Mouse (Mus musculus) stomach, embryonic 16.5 days (tissue): ENCODE data around the gene Sdc4. TPM values are rescaled to one million over a fixed set of nuclear protein-coding genes. Genes with fewer than 3 reads are reported as not detected.

Source experiments
- ATAC-seq: fragments of 200-750 bp; cut with Nextera tagmentation; 2 replicates; pipeline ENCODE4 v1.8.0; 2017; ENCODE audit warnings: moderate number of reproducible peaks, moderate TSS enrichment; ENCODE audit not compliant: insufficient read depth, low FRiP score
- H3K27ac ChIP-seq: fragments of 300-500 bp; sonication (generic); 2 replicates; pipeline ENCODE4 v1.5.1; 2014; ENCODE audit warnings: low read length
- H3K27me3 ChIP-seq: fragments of 300-500 bp; sonication (generic); 2 replicates; pipeline ENCODE4 v1.6.1; 2014; ENCODE audit warnings: low read length, control low read depth, mixed read lengths; ENCODE audit not compliant: control insufficient read depth, insufficient read depth
- H3K36me3 ChIP-seq: fragments of 300-500 bp; sonication (generic); 2 replicates; pipeline ENCODE4 v1.6.1; 2014; ENCODE audit warnings: low read length; ENCODE audit not compliant: control insufficient read depth, insufficient read depth
- H3K4me1 ChIP-seq: fragments of 300-500 bp; sonication (generic); 2 replicates; pipeline ENCODE4 v1.6.1; 2014; ENCODE audit warnings: low read length, control low read depth, mixed read lengths; ENCODE audit not compliant: control insufficient read depth, insufficient read depth
- H3K4me2 ChIP-seq: fragments of 300-500 bp; sonication (generic); 2 replicates; pipeline ENCODE4 v1.6.1; 2014; ENCODE audit warnings: low read depth, low read length, mixed read lengths
- H3K4me3 ChIP-seq: fragments of 300-500 bp; sonication (generic); replicated peaks from 2 replicates; pipeline ENCODE4 v1.5.1; 2014; ENCODE audit warnings: mild to moderate bottlenecking, low read length
- H3K9ac ChIP-seq: fragments of 300-500 bp; sonication (generic); 2 replicates; pipeline ENCODE4 v1.6.1; 2014; ENCODE audit warnings: low read length
- H3K9me3 ChIP-seq: fragments of 300-500 bp; sonication (generic); replicated peaks from 2 replicates; pipeline ENCODE4 v1.6.1; 2016; ENCODE audit warnings: low read length, control low read depth; ENCODE audit not compliant: control insufficient read depth
- WGBS: fragments of 180-500 bp; shearing (Covaris S2); extraction: QIAGEN DNeasy Blood & Tissue Kit; methylation state at CpG from one replicate; pipeline ENCODE4 v1.1.7; 2014; 5-methylcytosine and 5-hydroxymethylcytosine counted together
- polyA plus RNA-seq: library from polyadenylated mRNA; unstranded; fragments of >200 nt; fragmentation: Nextera tagmentation; extraction: Ambion mirVana; gene quantifications from 2 replicates; pipeline ENCODE4 v1.2.1, GENCODE M21; 2015

Sdc4 gene
- polyA plus RNA-seq, 1 experiment from 2014 or later, result 150 TPM

DNA sequence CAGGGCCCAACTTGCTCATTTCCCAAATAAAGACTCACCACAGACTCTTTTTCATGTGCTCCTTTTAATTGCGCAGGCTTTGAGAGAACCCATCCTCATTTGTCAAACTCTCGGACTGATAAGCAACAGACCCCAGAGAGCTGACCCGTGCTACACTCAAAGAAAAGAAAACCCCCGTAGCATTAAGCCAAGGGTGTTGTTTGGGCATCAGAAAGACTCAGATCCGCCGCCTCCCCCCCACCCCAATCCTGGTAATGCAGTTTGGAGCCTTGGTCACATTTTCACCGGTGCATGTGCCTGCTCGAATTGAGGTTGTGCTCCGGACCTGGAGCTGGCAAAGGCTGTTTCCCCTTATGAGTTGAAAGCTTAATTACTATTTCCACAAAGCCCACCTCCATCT is 38.6 kb downstream of the Sdc4 start, which contains the start of gene Matn4:
Gene Matn4 (minus strand): TSS at position 101 of the 400 bp plus-strand sequence.
- ATAC-seq, result no peak
- WGBS, result 10% methylated on average over 9 of the region's 9 CpGs
- H3K27me3 ChIP-seq, result peaks cover 69% of the 10 kb centered on the region

DNA sequence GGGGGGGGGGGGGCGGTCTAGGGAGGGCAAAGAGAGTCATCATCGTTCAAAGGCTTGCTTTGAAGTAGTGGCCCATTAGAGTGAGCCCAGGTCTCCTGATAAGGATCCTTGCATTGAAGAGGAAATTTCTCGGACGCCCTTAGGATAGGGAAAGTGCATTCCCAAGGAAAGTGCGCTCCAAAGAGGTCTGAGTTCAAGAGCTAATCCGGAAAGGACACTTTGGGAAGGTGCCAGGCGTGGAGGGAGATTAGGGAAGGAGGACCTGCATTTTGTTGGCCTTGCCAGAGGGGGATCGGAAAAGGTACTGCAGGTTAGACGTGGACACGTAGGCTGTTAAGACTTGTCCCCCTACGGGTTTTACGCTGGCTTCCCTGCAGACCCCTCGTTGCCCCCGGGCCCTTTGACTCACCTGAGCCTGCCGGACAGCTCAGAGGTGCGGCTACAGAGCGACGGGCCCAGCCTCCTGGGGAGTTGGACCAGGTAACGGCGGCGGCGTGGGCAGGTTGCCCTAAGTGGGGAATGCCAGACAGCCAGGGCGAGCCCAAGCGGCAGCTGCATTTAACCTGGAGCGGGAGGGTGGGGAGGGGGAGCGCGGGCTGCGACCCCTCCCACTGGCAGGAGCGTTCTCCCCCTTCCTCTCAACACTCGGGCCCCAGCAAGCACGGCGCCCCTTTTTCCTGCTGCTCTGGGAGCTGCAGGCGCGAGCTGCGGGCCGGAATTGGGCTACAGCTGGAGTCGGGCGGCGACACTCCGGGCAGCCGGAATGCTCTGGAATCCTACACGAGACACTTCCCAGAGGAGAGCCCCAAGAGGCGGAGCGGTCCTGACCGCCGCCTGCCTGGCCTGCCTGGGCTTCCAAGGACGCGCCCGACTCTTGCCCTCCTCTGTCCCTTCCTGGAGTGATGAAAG is 39.4 kb downstream of the Sdc4 start:
- Histone ChIP-seq H3K4me1 (peaks cover 9% of the 10 kb centered on the region; the same call in 1 of the 2 replicates), H3K4me3 (peak overlapping the region; percentile 43), H3K9ac (peak overlapping the region; percentile 49), H3K9me3 (no peaks in the 10 kb centered on the region), H3K27ac (no peak overlapping the region), H3K36me3 (no peaks in the 10 kb centered on the region), H3K27me3 (peaks cover 72% of the 10 kb centered on the region), H3K4me2 (peak overlapping the region; percentile 73)
- ATAC-seq, result no peak
- WGBS, result 2% methylated on average over 48 of the region's 49 CpGs

More for the DNA sequence above, 38.6 kb downstream of the Sdc4 start, which contains the start of gene Matn4:
- Histone ChIP-seq H3K4me1 (peaks cover 9% of the 10 kb centered on the region; the same call in 1 of the 2 replicates), H3K27ac (no peak within 1 kb of the TSS), H3K9me3 (no peaks in the 10 kb centered on the region), H3K36me3 (no peaks in the 10 kb centered on the region), H3K4me3 (peak within 1 kb of the TSS; percentile 43), H3K4me2 (peak within 1 kb of the TSS; percentile 73), H3K9ac (peak within 1 kb of the TSS; percentile 49)

DNA sequence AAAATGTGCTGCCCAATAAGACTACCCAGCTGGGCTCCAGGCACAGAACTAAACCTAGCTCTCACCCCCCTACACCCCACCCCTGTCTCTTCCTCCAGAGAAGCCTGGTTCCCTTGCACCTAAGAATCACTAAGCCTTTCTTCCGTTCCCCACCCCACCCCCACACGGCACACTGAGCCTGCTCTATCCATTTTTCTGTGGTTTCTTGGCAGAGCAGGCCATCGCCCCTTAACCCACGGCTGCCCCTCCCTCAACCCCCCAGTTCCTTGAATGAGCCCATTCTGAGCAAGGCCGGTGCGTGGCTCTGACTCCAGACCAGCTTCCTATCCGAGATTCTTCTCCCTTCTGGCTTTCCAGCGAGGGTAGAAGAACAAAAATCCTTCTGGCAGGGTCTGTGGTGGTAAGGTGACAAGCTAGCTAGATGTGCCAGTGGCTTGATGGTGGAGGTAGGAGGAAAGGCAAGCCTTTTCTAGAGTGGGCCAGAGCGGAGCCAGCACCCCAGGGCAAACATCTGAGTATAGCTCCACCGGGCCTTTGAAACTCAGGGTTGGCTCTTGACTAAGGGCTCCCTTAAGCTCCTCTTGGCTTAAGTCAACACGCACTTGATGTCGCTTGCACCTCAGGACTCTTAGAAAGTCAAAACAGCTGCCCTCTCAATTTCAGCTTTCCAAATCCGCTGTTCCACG is 40.1 kb downstream of the Sdc4 start:
- Histone ChIP-seq H3K4me3 (peak overlapping the region; percentile 43), H3K4me1 (peaks cover 9% of the 10 kb centered on the region; the same call in 1 of the 2 replicates), H3K9ac (peak overlapping the region; percentile 49; the same call in 1 of the 2 replicates), H3K4me2 (0 out of 2 replicates have a peak overlapping the region, but pooled peaks have one; percentile 73), H3K27ac (peak overlapping the region; percentile 30; the same call in 1 of the 2 replicates), H3K9me3 (no peaks in the 10 kb centered on the region), H3K36me3 (no peaks in the 10 kb centered on the region), H3K27me3 (peaks cover 67% of the 10 kb centered on the region)
- WGBS, result 21% methylated on average over 14 of the region's 14 CpGs
- ATAC-seq, result 0 out of 2 replicates have a peak, but pooled peaks have one; percentile 8

DNA sequence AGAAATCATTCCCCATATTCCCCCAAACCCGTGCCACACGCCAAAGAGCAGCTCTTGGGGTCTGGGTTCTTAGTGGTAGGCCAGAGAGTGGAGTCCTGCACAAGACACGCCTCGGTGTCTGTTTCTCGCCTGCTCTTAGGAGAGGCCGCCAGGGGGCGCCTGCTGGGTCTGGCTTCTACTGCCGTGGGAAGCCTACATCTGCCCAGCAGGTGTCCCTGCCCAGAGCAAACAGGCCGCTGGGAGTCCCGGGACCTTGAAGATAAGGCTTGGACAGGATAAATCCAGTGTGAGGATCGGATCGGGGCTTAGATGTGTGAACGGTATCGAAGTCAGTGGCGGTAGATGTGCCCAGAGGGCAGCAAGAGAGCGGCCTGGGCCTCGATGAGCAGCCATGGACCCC is 40.8 kb downstream of the Sdc4 start, which contains the start of gene Rbpjl:
Gene Rbpjl (plus strand): TSS at position 236 of the 400 bp plus-strand sequence.
- Histone ChIP-seq H3K4me2 (peak within 1 kb of the TSS; percentile 73), H3K36me3 (no peaks in the 10 kb centered on the region), H3K27ac (peak within 1 kb of the TSS; percentile 30; the same call in 1 of the 2 replicates), H3K9ac (peak within 1 kb of the TSS; percentile 49; the same call in 1 of the 2 replicates), H3K9me3 (no peaks in the 10 kb centered on the region; the same call in 1 of the 2 replicates), H3K4me1 (peaks cover 7% of the 10 kb centered on the region; the same call in 1 of the 2 replicates), H3K4me3 (peak within 1 kb of the TSS; percentile 43), H3K27me3 (peaks cover 62% of the 10 kb centered on the region)
- 5% methylated on average over 17 of the region's 17 CpGs for WGBS
- ATAC-seq, result peak; percentile 49; the same call in 1 of the 2 replicates

DNA sequence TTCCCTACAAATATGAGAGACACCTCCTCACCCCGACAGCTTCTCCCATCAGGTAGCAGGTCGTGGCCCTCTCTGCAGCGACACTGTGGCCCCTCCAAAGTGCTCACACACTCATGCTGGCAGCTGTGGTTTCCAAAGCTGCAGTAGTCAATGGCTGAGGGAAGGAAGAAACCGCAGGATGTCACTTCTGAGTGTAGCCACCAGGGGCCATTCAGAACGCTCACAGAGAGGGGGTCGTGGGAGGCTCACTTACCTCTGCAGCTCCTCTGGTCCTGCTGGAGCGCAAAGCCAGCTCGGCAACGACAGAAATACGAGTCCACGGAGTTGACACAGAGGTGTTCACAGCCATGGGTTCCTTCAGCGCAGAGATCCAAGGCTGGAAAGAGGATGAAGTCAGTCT is 46.8 kb downstream of the Sdc4 start:
- H3K36me3 ChIP-seq, result no peaks in the 10 kb centered on the region
- H3K27me3 ChIP-seq, result peaks cover 26% of the 10 kb centered on the region
- H3K4me2 ChIP-seq, result no peak overlapping the region
- H3K27ac ChIP-seq, result no peak overlapping the region
- no peak overlapping the region for H3K9ac ChIP-seq
- H3K4me3 ChIP-seq, result no peak overlapping the region
- H3K4me1 ChIP-seq, result no peaks in the 10 kb centered on the region
- H3K9me3 ChIP-seq, result no peaks in the 10 kb centered on the region; the same call in none of the 2 replicates
- 65% methylated on average over 12 of the region's 12 CpGs for WGBS
- no peak for ATAC-seq

DNA sequence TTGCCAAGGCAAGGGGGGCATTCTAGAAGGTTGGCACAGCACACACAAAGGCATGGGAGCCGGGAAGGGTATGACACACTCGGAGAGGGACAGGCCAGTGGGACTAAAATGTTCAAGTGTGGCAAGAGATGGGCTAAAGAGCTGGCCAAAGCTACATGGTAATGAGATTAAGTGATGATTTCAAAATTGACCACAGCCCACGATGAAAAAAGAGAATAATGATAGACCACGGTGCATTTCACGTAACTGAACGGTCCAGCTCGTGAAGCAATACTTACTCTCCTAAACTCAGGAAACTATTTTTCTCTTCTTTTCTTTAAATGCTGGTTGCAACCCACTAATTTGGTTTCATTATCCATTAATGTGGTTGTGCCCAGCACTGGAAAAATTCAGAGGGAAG is 47.6 kb downstream of the Sdc4 start:
- H3K27me3 ChIP-seq, result peaks cover 18% of the 10 kb centered on the region
- no peaks in the 10 kb centered on the region; the same call in none of the 2 replicates for H3K9me3 ChIP-seq
- WGBS, result 91% methylated on average over 7 of the region's 7 CpGs
- no peaks in the 10 kb centered on the region for H3K36me3 ChIP-seq
- no peak overlapping the region for H3K4me3 ChIP-seq
- no peak overlapping the region for H3K4me2 ChIP-seq
- no peak overlapping the region for H3K9ac ChIP-seq
- H3K4me1 ChIP-seq, result no peaks in the 10 kb centered on the region
- no peak overlapping the region for H3K27ac ChIP-seq
- ATAC-seq, result no peak

- H3K27me3 ChIP-seq, result peaks cover 6% of the 10 kb centered on the region; the same call in 1 of the 2 replicates
- WGBS, result 79% methylated on average over 29 of the region's 29 CpGs
- no peak for ATAC-seq
- peaks cover 6% of the 10 kb centered on the region; the same call in 1 of the 2 replicates for H3K4me1 ChIP-seq
- no peak overlapping the region for H3K9ac ChIP-seq
- no peak overlapping the region for H3K4me2 ChIP-seq
- H3K36me3 ChIP-seq, result no peaks in the 10 kb centered on the region
- no peak overlapping the region for H3K27ac ChIP-seq
- no peaks in the 10 kb centered on the region; the same call in none of the 2 replicates for H3K9me3 ChIP-seq
- H3K4me3 ChIP-seq, result no peak overlapping the region
Observed at GRCm38 (mm10) chr2:164393126-164393525, 50.6 kb downstream of the Sdc4 start.

GRCm38 (mm10) chr2:164389499-164389898 is 54.2 kb downstream of the Sdc4 start:
- no peak overlapping the region for H3K27ac ChIP-seq
- ATAC-seq, result peak; percentile 69
- 1% methylated on average over 30 of the region's 30 CpGs for WGBS

More at GRCm38 (mm10) chr2:164389499-164389898, 54.2 kb downstream of the Sdc4 start:
- Histone ChIP-seq H3K4me2 (peak overlapping the region; percentile 80), H3K27me3 (peaks cover 11% of the 10 kb centered on the region; the same call in 1 of the 2 replicates), H3K4me1 (peaks cover 6% of the 10 kb centered on the region), H3K9me3 (no peaks in the 10 kb centered on the region), H3K36me3 (no peaks in the 10 kb centered on the region), H3K4me3 (peak overlapping the region; percentile 58), H3K9ac (peak overlapping the region; percentile 71)
